Mouse (Mus musculus) heart, adult 2 months (tissue): Measurements from ENCODE around the gene Neo1. TPM values are rescaled to one million over a fixed set of nuclear protein-coding genes. Genes with fewer than 3 reads are reported as not detected.
A peak's percentile ranks its signal among the peaks of the same experiment; 100 is the strongest.

ENCODE experiments used
- DNase-seq, 2 experiments: peaks; one replicate each; pipeline ENCODE4 v3.0.0; 2021
- H3K27ac ChIP-seq: fragments of 200-600 bp; 2 replicates; pipeline ENCODE4 v1.8.1; 2022
- H3K27me3 ChIP-seq: fragments of 200-500 bp; 2 replicates; pipeline ENCODE4 v1.6.1; 2012; ENCODE audit warnings: mild to moderate bottlenecking, low read length, inconsistent platforms, mixed read lengths; ENCODE audit not compliant: control insufficient read depth, insufficient read depth
- H3K36me3 ChIP-seq: fragments of 200-500 bp; 2 replicates; pipeline ENCODE4 v1.6.1; 2012; ENCODE audit warnings: low read length, inconsistent platforms; ENCODE audit not compliant: control insufficient read depth, insufficient read depth
- H3K4me1 ChIP-seq: fragments of 200-500 bp; 2 replicates; pipeline ENCODE4 v1.6.1; 2011; ENCODE audit warnings: low read length; ENCODE audit not compliant: control insufficient read depth, insufficient read depth
- H3K4me3 ChIP-seq: fragments of 200-600 bp; 2 replicates; pipeline ENCODE4 v1.8.1; 2022
- H3K79me2 ChIP-seq: fragments of 200-500 bp; replicated peaks from 2 replicates; pipeline ENCODE4 v1.6.1; 2012; ENCODE audit warnings: mild to moderate bottlenecking, inconsistent platforms, low read length, moderate library complexity, mixed read lengths; ENCODE audit not compliant: control insufficient read depth, insufficient read depth
- H3K9ac ChIP-seq: fragments of 200-500 bp; 2 replicates; pipeline ENCODE4 v1.6.1; 2012; ENCODE audit warnings: low read depth, mild to moderate bottlenecking, control low read depth, inconsistent platforms, low read length, mixed read lengths
- CTCF ChIP-seq: fragments of 200-600 bp; IDR thresholded peaks from 2 replicates; pipeline ENCODE4 v1.8.1; 2022; ENCODE audit warnings: antibody characterized with exemption, mild to moderate bottlenecking, moderate library complexity
- EP300 ChIP-seq: fragments of 200-500 bp; IDR thresholded peaks from 2 replicates; pipeline ENCODE4 v1.6.1; 2011; ENCODE audit warnings: low read depth, low read length, control low read depth; ENCODE audit not compliant: insufficient read depth
- POLR2A ChIP-seq: fragments of 200-500 bp; IDR thresholded peaks from 2 replicates; pipeline ENCODE4 v1.6.1; 2011; ENCODE audit warnings: mild to moderate bottlenecking, low read depth, low read length, control low read depth; ENCODE audit not compliant: insufficient read depth
- WGBS: fragments of 180-500 bp; shearing (Covaris S2); methylation state at CpG from one replicate; pipeline ENCODE4 v1.1.7; 2018; 5-methylcytosine and 5-hydroxymethylcytosine counted together
- intact Hi-C: fragments of 180-260 bp; cut with DNase I; formaldehyde crosslinking; loops from one replicate; pipeline ENCODE4 v1.15.1; 2025
- polyA plus RNA-seq: library from polyadenylated mRNA; depleted of rRNA; stranded (reverse); fragments of >200 nt; gene quantifications from 2 replicates; pipeline ENCODE4 v1.2.3, GENCODE M21; 2012
- total RNA-seq, 2 experiments: library from RNA; stranded (reverse); gene quantifications; 2 replicates each; pipeline ENCODE4 v1.2.3; 2021

Neo1 gene
- total and polyA plus RNA-seq, 3 experiments = 30.5 to 48.1 (median 46.9) TPM

DNA sequence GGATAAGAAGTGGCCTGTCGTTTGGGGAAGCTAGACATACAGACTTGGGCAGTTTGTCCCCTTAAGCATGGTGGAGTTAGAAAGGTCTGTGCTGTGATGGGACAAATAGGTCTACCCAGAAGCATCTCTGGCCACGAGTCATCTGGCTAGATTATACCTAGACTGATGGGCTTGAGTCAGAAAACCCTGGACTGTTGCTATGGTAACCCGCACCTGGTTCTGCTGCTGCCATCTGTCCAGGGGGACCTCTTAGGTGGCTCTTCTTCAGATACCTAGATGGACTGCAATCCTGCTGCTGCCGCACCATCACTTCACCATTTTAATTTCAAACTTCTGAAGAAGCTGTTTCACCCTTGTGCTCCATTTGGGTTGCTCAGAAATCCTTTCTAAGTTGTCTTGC lies 34.0 kb upstream of the Neo1 start:
- no peaks in the 10 kb centered on the region for H3K36me3 ChIP-seq
- H3K4me1 ChIP-seq = peaks cover 5% of the 10 kb centered on the region; the same call in 1 of the 2 replicates
- H3K79me2 ChIP-seq = no peaks in the 10 kb centered on the region
- H3K9ac ChIP-seq = no peak overlapping the region
- 82% methylated on average over 4 of the region's 4 CpGs for WGBS
- no peaks in the 10 kb centered on the region for H3K27me3 ChIP-seq
- H3K27ac ChIP-seq = no peak overlapping the region
- intact Hi-C loops = no loop called here
- DNase-seq = no peak
- H3K4me3 ChIP-seq = no peak overlapping the region
- TF ChIP-seq EP300 (no peak), POLR2A (no peak), CTCF (no peak)

DNA sequence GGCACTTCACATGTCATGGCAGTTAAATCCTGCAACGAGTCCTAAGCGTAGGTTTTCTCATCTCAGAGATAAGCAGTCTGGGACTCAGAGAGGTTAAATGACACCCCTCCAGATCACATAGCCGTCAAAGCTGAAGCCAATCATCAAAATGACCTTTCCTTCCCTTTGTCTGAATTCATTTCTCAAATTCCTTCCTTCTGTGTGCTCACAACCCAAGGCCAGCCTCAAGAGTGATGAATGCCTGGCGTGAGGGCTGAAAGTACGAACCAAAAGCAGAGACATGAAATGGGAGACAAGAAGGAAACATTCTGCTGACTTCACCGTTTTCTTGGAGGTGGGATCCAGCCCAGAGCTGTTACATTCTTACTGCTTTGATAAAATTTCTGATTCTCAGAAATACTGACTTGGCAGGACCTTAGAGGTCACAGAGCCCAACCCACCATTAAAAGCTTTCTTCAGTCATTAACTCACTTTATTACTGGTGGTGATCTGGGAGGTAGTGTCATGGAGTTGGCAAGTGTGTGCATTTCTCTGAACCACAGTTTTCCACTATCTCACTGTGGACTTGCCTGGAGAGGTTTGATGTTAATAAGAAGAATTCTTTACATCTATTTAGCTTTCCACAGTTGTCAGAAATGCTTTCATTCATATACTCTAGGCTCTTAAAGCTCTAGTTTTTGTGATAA lies 29.5 kb upstream of the Neo1 start:
- Histone ChIP-seq H3K27ac (no peak overlapping the region), H3K36me3 (no peaks in the 10 kb centered on the region), H3K4me1 (peaks cover 1% of the 10 kb centered on the region; the same call in 1 of the 2 replicates), H3K4me3 (no peak overlapping the region), H3K27me3 (no peaks in the 10 kb centered on the region), H3K79me2 (no peaks in the 10 kb centered on the region), H3K9ac (no peak overlapping the region)
- WGBS = 49% methylated on average over 6 of the region's 6 CpGs
- DNase-seq = no peak
- TF ChIP-seq POLR2A (no peak), EP300 (no peak), CTCF (no peak)
- intact Hi-C loops = loop anchor here (5.0 kb wide), 1 partner anchor 67 kb away; no protein-coding TSS in a partner anchor

GRCm38 (mm10) chr9:59062409-59062808 lies 26.2 kb upstream of the Neo1 start:
- TF ChIP-seq EP300 = peak; percentile 95
- TF ChIP-seq POLR2A = peak; percentile 42; the same call in 1 of the 2 replicates
- no peak for TF ChIP-seq CTCF
- H3K27ac ChIP-seq = peak overlapping the region; percentile 55
- H3K4me1 ChIP-seq = peaks cover 3% of the 10 kb centered on the region; the same call in 1 of the 2 replicates
- H3K4me3 ChIP-seq = no peak overlapping the region
- peak; percentile 24 to 58 for DNase-seq
- H3K79me2 ChIP-seq = no peaks in the 10 kb centered on the region
- 30% methylated on average over 4 of the region's 4 CpGs for WGBS
- no peak overlapping the region for H3K9ac ChIP-seq
- no peaks in the 10 kb centered on the region for H3K27me3 ChIP-seq
- intact Hi-C loops = no loop called here
- no peaks in the 10 kb centered on the region for H3K36me3 ChIP-seq

- WGBS = 66% methylated on average over 9 of the region's 9 CpGs
- intact Hi-C loops = no loop called here
These were observed 23.9 kb upstream of the Neo1 start for GRCm38 (mm10) chr9:59060026-59060605.

GRCm38 (mm10) chr9:59059158-59059557 lies 22.9 kb upstream of the Neo1 start:
- intact Hi-C loops = no loop called here
- H3K9ac ChIP-seq = no peak overlapping the region
- DNase-seq = no peak
- 85% methylated on average over 6 of the region's 6 CpGs for WGBS
- H3K27me3 ChIP-seq = no peaks in the 10 kb centered on the region
- H3K4me1 ChIP-seq = peaks cover 1% of the 10 kb centered on the region; the same call in 1 of the 2 replicates
- TF ChIP-seq CTCF (no peak), EP300 (no peak), POLR2A (no peak)
- no peak overlapping the region for H3K4me3 ChIP-seq
- no peak overlapping the region for H3K27ac ChIP-seq
- no peaks in the 10 kb centered on the region for H3K36me3 ChIP-seq
- no peaks in the 10 kb centered on the region for H3K79me2 ChIP-seq

More at GRCm38 (mm10) chr9:59060026-59060605, 23.9 kb upstream of the Neo1 start:
- TF ChIP-seq EP300 (no peak), CTCF (no peak), POLR2A (no peak)
- Histone ChIP-seq H3K79me2 (no peaks in the 10 kb centered on the region), H3K27me3 (no peaks in the 10 kb centered on the region), H3K4me1 (peaks cover 1% of the 10 kb centered on the region; the same call in 1 of the 2 replicates), H3K4me3 (no peak overlapping the region), H3K9ac (no peak overlapping the region), H3K27ac (no peak overlapping the region), H3K36me3 (no peaks in the 10 kb centered on the region)
- no peak for DNase-seq

DNA sequence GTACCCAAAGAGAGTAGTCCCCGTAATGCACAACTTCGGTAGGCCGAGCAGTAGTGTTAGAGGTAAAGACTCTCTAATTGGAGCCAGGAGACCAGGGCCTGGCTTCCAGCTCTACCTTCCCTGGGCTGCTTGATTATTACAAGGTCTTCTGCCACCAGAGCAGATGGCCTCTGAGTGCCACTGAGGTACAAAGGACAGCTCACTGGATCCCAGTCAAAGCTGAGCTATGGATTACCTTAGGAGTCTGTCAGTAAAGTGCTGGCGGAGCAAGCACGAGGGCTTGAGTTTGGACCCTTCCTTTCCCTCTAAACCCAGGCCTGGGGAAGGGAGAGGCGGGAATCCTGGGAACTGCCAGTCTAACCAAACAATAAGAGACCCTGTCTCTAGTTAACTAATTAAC lies 21.8 kb upstream of the Neo1 start:
- Histone ChIP-seq H3K4me3 (no peak overlapping the region), H3K9ac (no peak overlapping the region), H3K79me2 (no peaks in the 10 kb centered on the region), H3K36me3 (no peaks in the 10 kb centered on the region), H3K27me3 (no peaks in the 10 kb centered on the region), H3K27ac (no peak overlapping the region), H3K4me1 (peaks cover 1% of the 10 kb centered on the region; the same call in 1 of the 2 replicates)
- intact Hi-C loops = no loop called here
- no peak for TF ChIP-seq EP300
- TF ChIP-seq POLR2A = no peak
- TF ChIP-seq CTCF = no peak
- 95% methylated on average over 6 of the region's 6 CpGs for WGBS
- no peak for DNase-seq
